Mouse (Mus musculus): ENCODE measurements at regions not wholly inside any gene's neighbourhood (a gene's known extent, or its start where the extent isn't known, plus 50 kb on each side); places are given as distances from the start of the nearest gene placed in this dataset.
"Not testable (repeated sequence)": the region's sequence is repeated elsewhere in the genome, so short reads cannot be mapped to it uniquely, and the experiment has no call there.

- peak; percentile 27 for DNase-seq (ENCODE audit: low spot score)
These were observed 74.1 kb upstream of the Diaph3 start for GRCm38 (mm10) chr14:87215099-87215498.

- no peak for DNase-seq (ENCODE audit: low spot score)
These were observed 76.0 kb upstream of the Diaph3 start for GRCm38 (mm10) chr14:87217042-87217441.

GRCm38 (mm10) chr14:87219975-87220374 lies 78.9 kb upstream of the Diaph3 start:
- DNase-seq (ENCODE audit: low spot score), result no peak

- no peak for DNase-seq (ENCODE audit: low spot score)
These were observed 83.8 kb upstream of the Diaph3 start for GRCm38 (mm10) chr14:87224870-87225269.

- no peak for DNase-seq (ENCODE audit: low spot score)
These were observed 108.2 kb upstream of the Diaph3 start for GRCm38 (mm10) chr14:87249258-87249657.

- DNase-seq (ENCODE audit: low spot score), result no peak
These were observed 114.6 kb upstream of the Diaph3 start for GRCm38 (mm10) chr14:87255484-87256208.

GRCm38 (mm10) chr14:87261726-87262125 lies 120.7 kb upstream of the Diaph3 start:
- no peak for DNase-seq (ENCODE audit: low spot score)

- DNase-seq (ENCODE audit: low spot score), result no peak
These were observed 123.8 kb upstream of the Diaph3 start for GRCm38 (mm10) chr14:87264826-87265225.

GRCm38 (mm10) chr14:87266309-87266708 lies 125.3 kb upstream of the Diaph3 start:
- no peak for DNase-seq (ENCODE audit: low spot score)

- DNase-seq (ENCODE audit: low spot score), result not testable (repeated sequence)
These were observed 127.2 kb upstream of the Tdrd3 start for GRCm38 (mm10) chr14:87289266-87289665.

- DNase-seq (ENCODE audit: low spot score), result no peak
These were observed 126.7 kb upstream of the Tdrd3 start for GRCm38 (mm10) chr14:87289708-87290243.

GRCm38 (mm10) chr14:87295206-87295605 lies 121.2 kb upstream of the Tdrd3 start:
- no peak for DNase-seq (ENCODE audit: low spot score)

- DNase-seq (ENCODE audit: low spot score), result no peak
These were observed 119.3 kb upstream of the Tdrd3 start for GRCm38 (mm10) chr14:87297160-87297559.

GRCm38 (mm10) chr14:87300838-87301237 lies 115.6 kb upstream of the Tdrd3 start:
- no peak for DNase-seq (ENCODE audit: low spot score)

- DNase-seq (ENCODE audit: low spot score), result no peak
These were observed 114.9 kb upstream of the Tdrd3 start for GRCm38 (mm10) chr14:87301564-87301963.

GRCm38 (mm10) chr14:87305481-87305880 lies 111.0 kb upstream of the Tdrd3 start:
- no peak for DNase-seq (ENCODE audit: low spot score)

- DNase-seq (ENCODE audit: low spot score), result no peak
These were observed 110.4 kb upstream of the Tdrd3 start for GRCm38 (mm10) chr14:87306011-87306410.

- no peak for DNase-seq (ENCODE audit: low spot score)
These were observed 108.4 kb upstream of the Tdrd3 start for GRCm38 (mm10) chr14:87308016-87308415.

GRCm38 (mm10) chr14:87312318-87312717 lies 104.1 kb upstream of the Tdrd3 start:
- DNase-seq (ENCODE audit: low spot score), result no peak

GRCm38 (mm10) chr14:87314999-87315732 lies 101.3 kb upstream of the Tdrd3 start:
- no peak for DNase-seq (ENCODE audit: low spot score)

- DNase-seq (ENCODE audit: low spot score), result no peak
These were observed 88.6 kb upstream of the Tdrd3 start for GRCm38 (mm10) chr14:87327841-87328240.

- no peak for DNase-seq (ENCODE audit: low spot score)
These were observed 78.4 kb upstream of the Tdrd3 start for GRCm38 (mm10) chr14:87337950-87338526.

GRCm38 (mm10) chr14:87344540-87344939 lies 71.9 kb upstream of the Tdrd3 start:
- DNase-seq (ENCODE audit: low spot score), result no peak

Measured in testis, postnatal 14 days (tissue).